Mouse (Mus musculus) heart, embryonic 16.5 days (tissue): Measurements from ENCODE around the gene Zfp637. TPM values are rescaled to one million over a fixed set of nuclear protein-coding genes. Genes with fewer than 3 reads are reported as not detected.
"Not testable (repeated sequence)": the region's sequence is repeated elsewhere in the genome, so short reads cannot be mapped to it uniquely, and the experiment has no call there.

Source experiments
- ATAC-seq: fragments of 200-750 bp; cut with Nextera tagmentation; replicated peaks from 2 replicates; pipeline ENCODE4 v1.8.0; 2017; ENCODE audit warnings: moderate number of reproducible peaks; ENCODE audit not compliant: insufficient read depth, low FRiP score; ENCODE audit errors: extremely low read depth
- H3K27ac ChIP-seq: fragments of 300-500 bp; sonication (generic); 2 replicates; pipeline ENCODE4 v1.5.1; 2014; ENCODE audit warnings: mild to moderate bottlenecking, low read length, control low read depth, moderate library complexity
- H3K27me3 ChIP-seq: fragments of 300-500 bp; sonication (generic); 2 replicates; pipeline ENCODE4 v1.6.1; 2014; ENCODE audit warnings: low read length, mixed read lengths; ENCODE audit not compliant: control insufficient read depth, insufficient read depth
- H3K36me3 ChIP-seq: fragments of 300-500 bp; sonication (generic); 2 replicates; pipeline ENCODE4 v1.6.1; 2014; ENCODE audit not compliant: control insufficient read depth, insufficient read depth
- H3K4me1 ChIP-seq: fragments of 300-500 bp; sonication (generic); 2 replicates; pipeline ENCODE4 v1.6.1; 2014; ENCODE audit warnings: low read length, mixed read lengths; ENCODE audit not compliant: control insufficient read depth, insufficient read depth
- H3K4me2 ChIP-seq: fragments of 300-500 bp; sonication (generic); 2 replicates; pipeline ENCODE4 v1.6.1; 2014; ENCODE audit warnings: low read depth, mild to moderate bottlenecking, control low read depth, low read length
- H3K4me3 ChIP-seq: fragments of 300-500 bp; sonication (generic); 2 replicates; pipeline ENCODE4 v1.5.1; 2014; ENCODE audit warnings: mild to moderate bottlenecking, control low read depth, low read length
- H3K9ac ChIP-seq: fragments of 300-500 bp; sonication (generic); 2 replicates; pipeline ENCODE4 v1.6.1; 2014; ENCODE audit warnings: low read length, control low read depth
- H3K9me3 ChIP-seq: fragments of 300-500 bp; sonication (generic); replicated peaks from 2 replicates; pipeline ENCODE4 v1.6.1; 2016; ENCODE audit warnings: low read length; ENCODE audit not compliant: control insufficient read depth
- WGBS: fragments of 180-500 bp; shearing (Covaris S2); extraction: QIAGEN DNeasy Blood & Tissue Kit; methylation state at CpG from one replicate; pipeline ENCODE4 v1.1.7; 2014; 5-methylcytosine and 5-hydroxymethylcytosine counted together
- polyA plus RNA-seq: library from polyadenylated mRNA; unstranded; fragments of >200 nt; fragmentation: Nextera tagmentation; extraction: Ambion mirVana; gene quantifications from 2 replicates; pipeline ENCODE4 v1.2.1, GENCODE M21; 2015

Gene Zfp637
- polyA plus RNA-seq, 1 experiment from 2014 or later, result 66.9 TPM

GRCm38 (mm10) chr6:117817108-117817541, 23.9 kb upstream of the Zfp637 start:
- Histone ChIP-seq H3K9ac (no peak overlapping the region), H3K36me3 (no peaks in the 10 kb centered on the region), H3K27me3 (no peaks in the 10 kb centered on the region), H3K27ac (no peak overlapping the region), H3K4me1 (no peaks in the 10 kb centered on the region), H3K4me3 (no peak overlapping the region), H3K4me2 (no peak overlapping the region), H3K9me3 (no peaks in the 10 kb centered on the region)
- 70% methylated on average over 4 of the region's 5 CpGs for WGBS
- no peak for ATAC-seq

- peaks cover 9% of the 10 kb centered on the region; the same call in 1 of the 2 replicates for H3K27me3 ChIP-seq
- WGBS, result 87% methylated on average over 14 of the region's 14 CpGs
- ATAC-seq, result no peak
These were observed 20.7 kb upstream of the Zfp637 start for GRCm38 (mm10) chr6:117820327-117820726.

GRCm38 (mm10) chr6:117825369-117825768, 15.6 kb upstream of the Zfp637 start:
- Histone ChIP-seq H3K36me3 (no peaks in the 10 kb centered on the region), H3K4me3 (no peak overlapping the region), H3K9me3 (no peaks in the 10 kb centered on the region), H3K27me3 (peaks cover 18% of the 10 kb centered on the region; the same call in 1 of the 2 replicates), H3K9ac (no peak overlapping the region), H3K4me1 (no peaks in the 10 kb centered on the region), H3K4me2 (no peak overlapping the region), H3K27ac (no peak overlapping the region)
- 19% methylated on average over 4 of the region's 4 CpGs for WGBS
- no peak for ATAC-seq

More at GRCm38 (mm10) chr6:117820327-117820726, 20.7 kb upstream of the Zfp637 start:
- H3K9ac ChIP-seq, result no peak overlapping the region
- no peak overlapping the region for H3K4me2 ChIP-seq
- no peaks in the 10 kb centered on the region for H3K4me1 ChIP-seq
- no peak overlapping the region for H3K27ac ChIP-seq
- no peaks in the 10 kb centered on the region for H3K9me3 ChIP-seq
- no peak overlapping the region for H3K4me3 ChIP-seq
- no peaks in the 10 kb centered on the region for H3K36me3 ChIP-seq

GRCm38 (mm10) chr6:117828273-117828672, 12.7 kb upstream of the Zfp637 start:
- H3K27ac ChIP-seq, result no peak overlapping the region
- H3K4me2 ChIP-seq, result no peak overlapping the region
- WGBS, result 13% methylated on average over 9 of the region's 9 CpGs
- no peak overlapping the region for H3K4me3 ChIP-seq
- H3K4me1 ChIP-seq, result no peaks in the 10 kb centered on the region
- 0 out of 2 replicates have a peak, but pooled peaks cover 2% of the 10 kb centered on the region for H3K9me3 ChIP-seq
- no peak for ATAC-seq
- H3K9ac ChIP-seq, result no peak overlapping the region
- H3K27me3 ChIP-seq, result peaks cover 15% of the 10 kb centered on the region; the same call in 1 of the 2 replicates
- H3K36me3 ChIP-seq, result no peaks in the 10 kb centered on the region

- Histone ChIP-seq H3K4me3 (peak overlapping the region; percentile 79), H3K9me3 (no peaks in the 10 kb centered on the region), H3K4me2 (peak overlapping the region; percentile 92), H3K27ac (peak overlapping the region; percentile 89), H3K9ac (peak overlapping the region; percentile 96), H3K27me3 (no peaks in the 10 kb centered on the region), H3K4me1 (peaks cover 7% of the 10 kb centered on the region; the same call in 1 of the 2 replicates), H3K36me3 (peaks cover 32% of the 10 kb centered on the region)
- 10% methylated on average over 12 of the region's 12 CpGs for WGBS
- no peak for ATAC-seq
These were observed 553 bp downstream of the Zfp637 start for GRCm38 (mm10) chr6:117841511-117841955.

- Histone ChIP-seq H3K9ac (no peak overlapping the region), H3K9me3 (no peaks in the 10 kb centered on the region), H3K27me3 (no peaks in the 10 kb centered on the region), H3K36me3 (peaks cover 42% of the 10 kb centered on the region), H3K4me3 (no peak overlapping the region), H3K4me2 (no peak overlapping the region), H3K27ac (no peak overlapping the region), H3K4me1 (peaks cover 7% of the 10 kb centered on the region; the same call in 1 of the 2 replicates)
- ATAC-seq, result no peak
- 76% methylated on average over 9 of the region's 9 CpGs for WGBS
These were observed 3.6 kb downstream of the Zfp637 start for GRCm38 (mm10) chr6:117844597-117844996.

- not testable (repeated sequence) for H3K27ac ChIP-seq, H3K9me3 ChIP-seq, H3K4me2 ChIP-seq, H3K4me1 ChIP-seq, H3K9ac ChIP-seq, ATAC-seq, H3K27me3 ChIP-seq, H3K4me3 ChIP-seq
- WGBS, result 93% methylated on average over 4 of the region's 4 CpGs
- peaks cover 42% of the 10 kb centered on the region for H3K36me3 ChIP-seq
These were observed 5.7 kb downstream of the Zfp637 start for GRCm38 (mm10) chr6:117846671-117847070.

- no peaks in the 10 kb centered on the region for H3K9me3 ChIP-seq
- 93% methylated on average over 2 of the region's 2 CpGs for WGBS
- no peak overlapping the region for H3K4me2 ChIP-seq
- no peak for ATAC-seq
- no peak overlapping the region for H3K4me3 ChIP-seq
- H3K36me3 ChIP-seq, result peaks cover 42% of the 10 kb centered on the region
- H3K27ac ChIP-seq, result no peak overlapping the region
- H3K4me1 ChIP-seq, result no peaks in the 10 kb centered on the region
- H3K27me3 ChIP-seq, result no peaks in the 10 kb centered on the region
- no peak overlapping the region for H3K9ac ChIP-seq
These were observed 6.8 kb downstream of the Zfp637 start for GRCm38 (mm10) chr6:117847772-117848171.

- Histone ChIP-seq H3K4me1 (no peaks in the 10 kb centered on the region), H3K27me3 (no peaks in the 10 kb centered on the region), H3K4me2 (no peak overlapping the region), H3K9ac (no peak overlapping the region), H3K27ac (no peak overlapping the region), H3K36me3 (peaks cover 36% of the 10 kb centered on the region), H3K4me3 (no peak overlapping the region), H3K9me3 (no peaks in the 10 kb centered on the region)
- WGBS, result 78% methylated on average over 5 of the region's 5 CpGs
- ATAC-seq, result no peak
These were observed 7.6 kb downstream of the Zfp637 start for GRCm38 (mm10) chr6:117848577-117848976.
